Mouse (Mus musculus) heart, embryonic 11.5 days (tissue): ENCODE measurements around the gene Efna2. TPM values are rescaled to one million over a fixed set of nuclear protein-coding genes. Genes with fewer than 3 reads are reported as not detected.

Experiments
- ATAC-seq: fragments of 200-750 bp; cut with Nextera tagmentation; replicated peaks from 2 replicates; pipeline ENCODE4 v1.8.0; 2017; ENCODE audit warnings: moderate library complexity; ENCODE audit not compliant: insufficient number of reproducible peaks, low FRiP score, low TSS enrichment
- H3K27ac ChIP-seq: fragments of 300-500 bp; sonication (generic); 2 replicates; pipeline ENCODE4 v1.5.1; 2014; ENCODE audit warnings: mild to moderate bottlenecking, low read depth, low read length
- H3K27me3 ChIP-seq: fragments of 300-500 bp; sonication (generic); 2 replicates; pipeline ENCODE4 v1.6.1; 2014; ENCODE audit warnings: mild to moderate bottlenecking, low read length, mixed read lengths; ENCODE audit not compliant: control insufficient read depth, insufficient read depth
- H3K36me3 ChIP-seq: fragments of 300-500 bp; sonication (generic); 2 replicates; pipeline ENCODE4 v1.6.1; 2014; ENCODE audit warnings: mild to moderate bottlenecking, low read length, moderate library complexity, mixed read lengths; ENCODE audit not compliant: control insufficient read depth, insufficient read depth
- H3K4me1 ChIP-seq: fragments of 300-500 bp; sonication (generic); 2 replicates; pipeline ENCODE4 v1.6.1; 2014; ENCODE audit warnings: low read length; ENCODE audit not compliant: control insufficient read depth, insufficient read depth
- H3K4me2 ChIP-seq: fragments of 300-500 bp; sonication (generic); 2 replicates; pipeline ENCODE4 v1.6.1; 2014; ENCODE audit warnings: mild to moderate bottlenecking, moderate library complexity
- H3K4me3 ChIP-seq: fragments of 300-500 bp; sonication (generic); 2 replicates; pipeline ENCODE4 v1.5.1; 2014; ENCODE audit warnings: low read depth, low read length
- H3K9ac ChIP-seq: fragments of 300-500 bp; sonication (generic); 2 replicates; pipeline ENCODE4 v1.6.1; 2014; ENCODE audit warnings: mild to moderate bottlenecking, low read depth, low read length, moderate library complexity
- H3K9me3 ChIP-seq: fragments of 300-500 bp; sonication (generic); replicated peaks from 2 replicates; pipeline ENCODE4 v1.6.1; 2016; ENCODE audit warnings: low read length; ENCODE audit not compliant: control insufficient read depth
- WGBS: fragments of 180-500 bp; shearing (Covaris S2); extraction: QIAGEN DNeasy Blood & Tissue Kit; methylation state at CpG from one replicate; pipeline ENCODE4 v1.1.7; 2014; ENCODE audit not compliant: insufficient replicate concordance; 5-methylcytosine and 5-hydroxymethylcytosine counted together
- polyA plus RNA-seq: library from polyadenylated mRNA; unstranded; fragments of >200 nt; fragmentation: Nextera tagmentation; extraction: Ambion mirVana; gene quantifications from 2 replicates; pipeline ENCODE4 v1.2.1, GENCODE M21; 2014

The Efna2 gene
- polyA plus RNA-seq, 1 experiment from 2014 or later = 13.9 TPM

DNA sequence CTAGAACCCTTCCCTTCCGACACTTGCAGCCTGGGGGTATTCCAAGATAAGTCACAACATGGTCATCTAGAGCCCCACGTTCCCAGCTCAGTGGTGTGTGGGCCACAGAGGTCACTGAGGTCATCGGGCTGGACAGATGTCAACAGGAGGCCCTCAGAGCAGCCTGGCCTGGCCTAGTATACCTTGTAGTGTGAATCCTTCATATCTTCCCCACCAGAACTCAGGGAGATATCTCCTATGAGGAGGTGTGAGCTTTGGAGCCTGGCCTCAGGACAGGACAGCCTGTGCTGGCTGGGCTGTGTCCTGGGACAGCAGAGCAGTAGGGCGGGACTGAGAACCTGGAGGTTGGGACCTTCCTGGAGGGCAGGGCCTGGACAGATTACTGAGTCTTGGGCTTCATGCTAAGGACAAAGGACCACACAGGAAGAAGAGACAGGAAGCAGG lies 32.7 kb upstream of the Efna2 start:
- Histone ChIP-seq H3K9ac (peak overlapping the region; percentile 63), H3K4me3 (peak overlapping the region; percentile 2; the same call in 1 of the 2 replicates), H3K27ac (peak overlapping the region; percentile 99), H3K4me1 (peaks cover 40% of the 10 kb centered on the region), H3K4me2 (peak overlapping the region; percentile 28), H3K9me3 (no peaks in the 10 kb centered on the region), H3K27me3 (no peaks in the 10 kb centered on the region), H3K36me3 (peaks cover 26% of the 10 kb centered on the region)
- no peak for ATAC-seq
- WGBS = 51% methylated on average over 4 of the region's 4 CpGs

GRCm38 (mm10) chr10:80147146-80147718 lies 32.0 kb upstream of the Efna2 start:
- 47% methylated on average over 5 of the region's 5 CpGs for WGBS
- no peak for ATAC-seq
- no peaks in the 10 kb centered on the region for H3K9me3 ChIP-seq
- no peaks in the 10 kb centered on the region for H3K27me3 ChIP-seq
- H3K4me3 ChIP-seq = peak overlapping the region; percentile 96
- H3K4me1 ChIP-seq = peaks cover 42% of the 10 kb centered on the region
- H3K4me2 ChIP-seq = peak overlapping the region; percentile 92
- H3K27ac ChIP-seq = peak overlapping the region; percentile 99
- H3K36me3 ChIP-seq = peaks cover 28% of the 10 kb centered on the region
- peak overlapping the region; percentile 99 for H3K9ac ChIP-seq

DNA sequence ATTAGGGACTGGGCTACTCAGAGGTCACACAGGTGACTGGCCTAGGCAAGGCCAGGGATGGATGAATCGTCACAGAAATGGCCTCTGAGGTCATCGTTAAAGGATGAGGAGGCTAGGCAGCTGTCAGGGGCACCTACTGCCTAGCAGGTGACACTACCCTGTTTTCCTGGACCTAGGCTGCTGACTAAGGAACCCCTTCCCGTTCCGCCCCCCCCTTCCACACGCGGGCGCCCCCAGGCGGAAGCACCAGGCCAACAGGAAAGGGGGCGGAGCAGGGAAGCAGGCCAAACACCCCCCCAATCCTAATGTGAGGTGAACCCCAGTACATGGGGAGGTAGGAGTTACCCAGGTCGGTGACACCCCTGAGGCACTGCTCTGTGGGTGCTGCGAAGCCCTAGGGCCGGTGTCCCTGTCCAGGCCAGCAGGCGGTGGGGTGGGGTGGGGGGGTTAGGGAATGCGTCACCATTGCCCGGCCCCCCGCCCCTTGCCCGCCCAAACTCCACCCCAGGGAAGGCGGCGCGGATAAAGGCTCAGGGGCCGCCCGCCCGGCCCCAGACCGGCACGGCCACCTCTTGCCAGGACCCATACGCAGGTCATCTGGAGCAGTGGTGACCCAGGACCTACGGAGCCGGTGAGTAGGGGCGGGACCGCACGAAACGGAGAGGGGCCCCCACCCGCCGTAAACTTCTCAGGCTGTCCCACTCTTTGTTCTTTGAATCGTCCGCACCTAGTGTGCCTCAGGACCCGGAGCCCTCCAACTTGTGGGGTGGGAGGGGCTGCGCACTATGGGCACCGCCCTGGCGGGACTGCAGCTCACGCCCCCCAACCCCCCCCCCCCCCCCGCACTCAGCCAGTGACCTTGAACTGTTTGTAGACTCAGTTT lies 31.3 kb upstream of the Efna2 start, which contains the start of gene Midn:
Gene Midn (plus strand): TSS at position 554 of the 883 bp plus-strand sequence.
- peak within 1 kb of the TSS; percentile 96 for H3K4me3 ChIP-seq
- under 1% methylated on average over 33 of the region's 42 CpGs for WGBS
- H3K9ac ChIP-seq = peak within 1 kb of the TSS; percentile 99
- peak within 1 kb of the TSS; percentile 99 for H3K27ac ChIP-seq
- peak; percentile 59 for ATAC-seq
- H3K36me3 ChIP-seq = peaks cover 31% of the 10 kb centered on the region
- peak within 1 kb of the TSS; percentile 92 for H3K4me2 ChIP-seq
- H3K27me3 ChIP-seq = no peaks in the 10 kb centered on the region
- no peaks in the 10 kb centered on the region for H3K9me3 ChIP-seq
- peaks cover 45% of the 10 kb centered on the region for H3K4me1 ChIP-seq

DNA sequence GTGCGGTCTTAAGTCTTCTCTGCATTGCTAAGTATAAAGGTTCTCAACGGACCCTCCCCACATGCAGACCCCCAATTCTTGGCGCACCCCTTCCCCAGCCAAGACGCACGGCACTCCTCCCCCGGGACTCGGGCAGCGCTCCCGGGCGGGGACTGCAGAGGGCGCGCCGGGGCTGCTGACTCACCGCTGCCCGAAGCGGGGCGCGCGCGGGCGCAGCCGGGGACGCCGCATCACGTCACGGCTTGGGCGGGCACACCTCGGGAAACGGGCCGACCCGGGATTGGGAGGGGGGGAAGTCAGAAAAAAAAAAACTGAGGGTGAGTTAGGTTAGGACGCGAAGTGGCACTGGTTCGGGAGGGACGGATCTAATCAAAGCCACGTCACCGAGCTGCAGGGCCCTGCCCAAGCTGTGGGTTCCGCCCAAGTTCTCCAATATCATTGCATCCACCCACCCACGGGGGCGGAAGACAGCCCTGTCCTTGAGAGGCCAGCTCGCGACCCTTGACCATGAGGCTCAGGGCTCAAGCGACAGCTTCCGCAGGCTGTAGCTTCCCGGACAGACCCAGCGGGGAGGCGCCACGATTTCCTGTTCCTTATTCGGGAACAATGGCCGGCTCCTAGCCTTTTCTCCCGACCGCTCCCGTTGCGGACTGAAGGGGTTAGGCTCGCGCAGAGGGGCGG lies 30.5 kb upstream of the Efna2 start:
- Histone ChIP-seq H3K36me3 (peaks cover 38% of the 10 kb centered on the region), H3K27ac (peak overlapping the region; percentile 99), H3K4me2 (peak overlapping the region; percentile 92), H3K4me1 (peaks cover 49% of the 10 kb centered on the region), H3K9ac (peak overlapping the region; percentile 99), H3K9me3 (no peaks in the 10 kb centered on the region), H3K27me3 (no peaks in the 10 kb centered on the region), H3K4me3 (peak overlapping the region; percentile 96)
- peak; percentile 32 for ATAC-seq
- 2% methylated on average over 56 of the region's 57 CpGs for WGBS

- Histone ChIP-seq H3K4me1 (peaks cover 54% of the 10 kb centered on the region), H3K4me3 (peak overlapping the region; percentile 96), H3K27ac (peak overlapping the region; percentile 99), H3K9me3 (no peaks in the 10 kb centered on the region), H3K27me3 (no peaks in the 10 kb centered on the region), H3K4me2 (peak overlapping the region; percentile 92), H3K9ac (peak overlapping the region; percentile 99), H3K36me3 (peaks cover 39% of the 10 kb centered on the region)
- WGBS = under 1% methylated on average over 85 of the region's 88 CpGs
- peak; percentile 79 for ATAC-seq
Observed at GRCm38 (mm10) chr10:80149291-80150225, 29.7 kb upstream of the Efna2 start.

GRCm38 (mm10) chr10:80150226-80151210 lies 28.8 kb upstream of the Efna2 start:
- peak overlapping the region; percentile 99 for H3K27ac ChIP-seq
- H3K27me3 ChIP-seq = no peaks in the 10 kb centered on the region
- H3K9me3 ChIP-seq = no peaks in the 10 kb centered on the region
- peaks cover 40% of the 10 kb centered on the region for H3K36me3 ChIP-seq
- peak overlapping the region; percentile 96 for H3K4me3 ChIP-seq
- H3K4me1 ChIP-seq = peaks cover 58% of the 10 kb centered on the region
- under 1% methylated on average over 47 of the region's 71 CpGs for WGBS
- H3K4me2 ChIP-seq = peak overlapping the region; percentile 92
- ATAC-seq = no peak
- H3K9ac ChIP-seq = peak overlapping the region; percentile 99
